Mouse (Mus musculus): ENCODE measurements around the gene Tuft1.
A peak's percentile ranks its signal among the peaks of the same experiment; 100 is the strongest.

Gene Tuft1

DNA sequence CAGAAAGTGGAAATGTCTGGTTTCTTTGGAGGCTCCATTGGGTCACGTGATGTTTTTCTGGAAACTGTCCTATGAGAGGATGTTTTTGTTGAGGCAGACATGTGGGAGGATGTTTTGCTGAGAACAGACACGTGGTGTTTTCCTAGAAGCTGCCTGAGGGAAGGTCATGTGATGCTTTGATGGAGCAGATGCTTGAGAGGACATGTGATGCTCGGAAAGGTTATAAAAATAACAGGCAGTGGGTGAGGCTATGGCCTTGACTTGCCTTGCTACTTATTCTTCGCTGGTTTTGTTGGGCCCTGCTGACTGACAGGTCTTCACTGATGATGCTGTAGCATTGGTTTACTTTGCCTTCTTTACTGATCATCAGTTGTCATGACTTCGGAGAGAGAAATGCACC is 67.6 kb downstream of the Tuft1 start:
- DNase-seq, result no peak

GRCm38 (mm10) chr3:94587962-94588361 is 70.7 kb downstream of the Tuft1 start:
- no peak for DNase-seq

DNA sequence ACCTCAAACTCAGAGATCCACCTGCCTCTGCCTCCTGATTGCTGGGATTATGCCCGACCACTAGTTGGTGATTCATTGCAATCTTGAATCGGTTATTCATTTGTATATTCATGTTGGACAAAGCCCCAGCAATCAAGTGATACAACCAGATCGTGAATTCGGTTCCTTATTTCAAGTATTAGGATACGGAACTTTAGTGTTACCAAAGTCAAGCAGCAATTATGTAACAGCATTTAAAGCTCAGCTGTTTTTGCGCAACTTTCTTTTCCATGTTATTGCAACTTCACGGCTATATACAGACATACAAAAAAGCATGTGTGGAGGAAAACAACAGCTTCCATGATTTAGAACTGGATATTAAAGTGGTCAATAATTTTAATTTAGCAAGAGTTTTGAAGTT is 75.7 kb downstream of the Tuft1 start:
- no peak for DNase-seq

GRCm38 (mm10) chr3:94582456-94582891 is 76.2 kb downstream of the Tuft1 start, which contains the start of gene Snx27:
TSS of gene Snx27 (minus strand) at chr3:94582716.
- peak; percentile 87 to 95 for DNase-seq

- DNase-seq, result peak in 1 of 2 experiments; percentile 77
Measured at GRCm38 (mm10) chr3:94581793-94582455, 76.7 kb downstream of the Tuft1 start.

DNA sequence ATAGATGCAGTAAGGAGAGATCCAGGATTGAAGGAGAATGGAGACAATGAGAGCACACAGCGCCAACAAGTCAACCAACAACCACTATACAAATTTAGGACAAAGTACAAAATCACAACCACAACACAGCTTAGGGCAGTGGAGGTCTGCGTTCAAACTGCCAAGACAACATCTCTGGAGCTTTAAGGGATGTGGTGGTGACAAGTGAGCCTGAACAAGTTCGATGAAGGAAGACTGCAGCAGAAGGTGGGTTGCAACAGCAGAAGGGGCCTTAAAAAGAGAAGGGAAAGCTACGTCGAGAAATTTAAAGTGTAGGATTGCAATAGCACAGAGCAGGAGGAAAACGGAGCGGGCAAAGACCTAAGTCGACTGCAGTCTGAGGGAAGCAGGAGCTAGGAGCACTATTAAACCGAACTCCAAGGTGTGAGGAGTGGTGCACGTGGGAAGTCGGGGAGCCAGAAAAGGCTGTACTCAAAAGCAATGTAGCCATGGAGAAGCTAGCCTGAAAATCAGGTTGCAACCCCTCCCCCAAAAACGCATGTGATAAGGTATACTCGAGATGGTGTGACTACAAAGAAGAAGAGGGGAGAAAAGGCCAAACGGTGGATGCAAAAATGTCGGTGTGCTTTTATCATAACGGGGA is 77.4 kb downstream of the Tuft1 start:
- peak; percentile 7 to 43 for DNase-seq

- DNase-seq, result no peak
Measured at GRCm38 (mm10) chr3:94574506-94574905, 84.2 kb downstream of the Tuft1 start.

GRCm38 (mm10) chr3:94567242-94567641 is 91.4 kb downstream of the Tuft1 start:
- no peak for DNase-seq

DNA sequence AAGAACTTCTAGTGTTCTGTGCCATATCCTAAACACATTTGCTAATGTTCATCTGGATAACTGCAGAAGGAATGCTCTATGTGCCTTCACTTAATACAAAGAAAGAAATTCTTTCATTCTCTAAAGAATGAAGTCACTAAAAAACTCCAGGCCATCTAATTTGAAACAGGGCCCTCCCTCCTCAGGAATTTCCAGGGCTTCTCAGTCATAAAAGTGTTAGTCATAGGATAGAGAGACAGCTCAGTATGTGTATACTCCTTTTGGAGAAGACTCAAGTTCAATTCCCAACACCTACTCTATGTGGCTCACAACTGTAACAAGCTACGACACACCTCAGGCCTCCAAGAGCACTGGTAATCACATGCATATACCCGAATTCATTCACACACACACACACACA is 93.1 kb downstream of the Tuft1 start:
- no peak for DNase-seq

GRCm38 (mm10) chr3:94565127-94565526 is 93.5 kb downstream of the Tuft1 start:
- no peak for DNase-seq

GRCm38 (mm10) chr3:94564356-94565010 is 94.2 kb downstream of the Tuft1 start:
- DNase-seq, result no peak

DNA sequence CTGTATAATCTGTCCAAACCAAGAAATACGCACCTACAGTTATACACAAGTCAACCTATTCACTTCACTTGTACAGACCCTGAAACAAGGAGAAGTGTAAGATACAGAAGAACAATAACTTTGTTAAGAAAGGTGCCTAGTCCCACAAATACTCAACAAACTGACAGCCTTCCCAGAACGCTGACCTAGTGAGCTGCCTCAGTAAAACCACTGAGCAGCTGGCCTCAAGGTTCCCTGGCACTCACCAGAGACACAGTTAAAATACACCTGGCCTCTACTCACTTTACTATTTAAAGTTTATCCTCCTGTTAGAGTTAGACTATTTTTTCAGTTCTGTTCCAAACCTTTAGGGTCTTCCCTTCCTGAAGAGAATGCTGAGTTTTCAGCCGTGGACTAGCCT is 95.5 kb downstream of the Tuft1 start:
- DNase-seq, result no peak

All from kidney, postnatal 25 days (tissue).